Mouse (Mus musculus) liver, embryonic 15.5 days (tissue): ENCODE results near the gene Atraid. TPM values are rescaled to one million over a fixed set of nuclear protein-coding genes. Genes with fewer than 3 reads are reported as not detected.

Experiments used
- ATAC-seq: fragments of 200-750 bp; cut with Nextera tagmentation; 2 replicates; pipeline ENCODE4 v1.8.0; 2017; ENCODE audit warnings: moderate number of reproducible peaks, mild to moderate bottlenecking, moderate library complexity; ENCODE audit not compliant: insufficient read depth
- H3K27ac ChIP-seq: fragments of 300-500 bp; sonication (generic); replicated peaks from 2 replicates; pipeline ENCODE4 v1.5.1; 2015; ENCODE audit warnings: mild to moderate bottlenecking, inconsistent platforms
- H3K27me3 ChIP-seq: fragments of 300-500 bp; sonication (generic); 2 replicates; pipeline ENCODE4 v1.6.1; 2015; ENCODE audit warnings: mild to moderate bottlenecking, inconsistent platforms
- H3K36me3 ChIP-seq: fragments of 300-500 bp; sonication (generic); replicated peaks from 2 replicates; pipeline ENCODE4 v1.6.1; 2015; ENCODE audit warnings: moderate library complexity, mild to moderate bottlenecking, inconsistent platforms
- H3K4me1 ChIP-seq: fragments of 300-500 bp; sonication (generic); replicated peaks from 2 replicates; pipeline ENCODE4 v1.6.1; 2015; ENCODE audit warnings: inconsistent platforms
- H3K4me2 ChIP-seq: fragments of 300-500 bp; sonication (generic); 2 replicates; pipeline ENCODE4 v1.6.1; 2015; ENCODE audit warnings: moderate library complexity, mild to moderate bottlenecking, inconsistent platforms
- H3K4me3 ChIP-seq: fragments of 300-500 bp; sonication (generic); replicated peaks from 2 replicates; pipeline ENCODE4 v1.5.1; 2015; ENCODE audit warnings: mild to moderate bottlenecking, inconsistent platforms
- H3K9ac ChIP-seq: fragments of 300-500 bp; sonication (generic); 2 replicates; pipeline ENCODE4 v1.6.1; 2015; ENCODE audit warnings: moderate library complexity, mild to moderate bottlenecking, inconsistent platforms
- H3K9me3 ChIP-seq: fragments of 300-500 bp; sonication (generic); replicated peaks from 2 replicates; pipeline ENCODE4 v1.6.1; 2016; ENCODE audit warnings: inconsistent platforms
- WGBS: fragments of 180-500 bp; shearing (Covaris S2); methylation state at CpG from one replicate; pipeline ENCODE4 v1.1.7; 2015; ENCODE audit warnings: mixed read lengths; ENCODE audit not compliant: insufficient replicate concordance; 5-methylcytosine and 5-hydroxymethylcytosine counted together
- polyA plus RNA-seq: library from polyadenylated mRNA; unstranded; fragments of >200 nt; fragmentation: Nextera tagmentation; extraction: Ambion mirVana; gene quantifications from 2 replicates; pipeline ENCODE4 v1.2.1, GENCODE M21; 2015

Atraid gene
- polyA plus RNA-seq, 1 experiment from 2014 or later: 55.8 TPM

DNA sequence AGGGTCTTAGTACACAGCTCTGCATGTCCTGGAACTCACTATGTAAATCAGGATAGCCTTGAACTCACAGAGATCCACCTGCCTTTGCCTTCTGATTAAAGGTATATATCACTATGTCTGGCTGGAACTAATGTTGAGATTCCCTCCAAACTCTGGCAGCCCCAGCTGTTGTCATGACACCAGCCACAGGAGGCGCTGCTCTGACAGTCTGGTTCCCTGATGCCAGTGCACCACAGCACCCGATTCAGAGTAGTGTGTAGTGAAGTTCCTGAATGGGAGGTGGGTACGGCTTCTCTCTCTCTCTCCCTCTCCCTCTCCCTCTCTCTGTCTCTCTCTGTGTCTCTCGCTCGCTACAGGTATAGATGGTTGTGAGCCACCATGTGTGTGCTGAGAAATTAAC lies 34.2 kb downstream of the Atraid start:
- ATAC-seq: no peak
- H3K27ac ChIP-seq: no peak overlapping the region
- H3K9me3 ChIP-seq: no peaks in the 10 kb centered on the region
- H3K9ac ChIP-seq: no peak overlapping the region
- no peak overlapping the region for H3K4me3 ChIP-seq
- peaks cover 8% of the 10 kb centered on the region; the same call in 1 of the 2 replicates for H3K4me1 ChIP-seq
- H3K27me3 ChIP-seq: peaks cover 25% of the 10 kb centered on the region; the same call in 1 of the 2 replicates
- peaks cover 14% of the 10 kb centered on the region for H3K36me3 ChIP-seq
- no peak overlapping the region; the same call in 1 of the 2 replicates for H3K4me2 ChIP-seq
- 9% methylated on average over 5 of the region's 5 CpGs for WGBS

- Histone ChIP-seq H3K27me3 (peaks cover 32% of the 10 kb centered on the region), H3K9ac (no peak overlapping the region), H3K4me3 (no peak overlapping the region), H3K36me3 (peaks cover 7% of the 10 kb centered on the region), H3K4me2 (no peak overlapping the region; the same call in 1 of the 2 replicates), H3K27ac (no peak overlapping the region), H3K4me1 (peaks cover 8% of the 10 kb centered on the region; the same call in 1 of the 2 replicates), H3K9me3 (no peaks in the 10 kb centered on the region)
- no peak for ATAC-seq
- WGBS: 18% methylated on average over 12 of the region's 12 CpGs
Observed at GRCm38 (mm10) chr5:31082935-31083625, 35.0 kb downstream of the Atraid start.

- Histone ChIP-seq H3K4me1 (peaks cover 8% of the 10 kb centered on the region; the same call in 1 of the 2 replicates), H3K9me3 (no peaks in the 10 kb centered on the region), H3K4me2 (no peak overlapping the region), H3K9ac (no peak overlapping the region), H3K4me3 (no peak overlapping the region), H3K27ac (no peak overlapping the region), H3K27me3 (peaks cover 40% of the 10 kb centered on the region), H3K36me3 (no peaks in the 10 kb centered on the region)
- no peak for ATAC-seq
- WGBS: 26% methylated on average over 8 of the region's 8 CpGs
Observed at GRCm38 (mm10) chr5:31083949-31084348, 35.8 kb downstream of the Atraid start.

- no peak for ATAC-seq
- Histone ChIP-seq H3K4me3 (no peak overlapping the region), H3K4me2 (no peak overlapping the region), H3K27ac (no peak overlapping the region), H3K9me3 (no peaks in the 10 kb centered on the region), H3K36me3 (no peaks in the 10 kb centered on the region), H3K9ac (no peak overlapping the region), H3K27me3 (peaks cover 67% of the 10 kb centered on the region), H3K4me1 (peaks cover 8% of the 10 kb centered on the region; the same call in 1 of the 2 replicates)
- WGBS: 32% methylated on average over 7 of the region's 7 CpGs
Observed at GRCm38 (mm10) chr5:31086606-31087005, 38.5 kb downstream of the Atraid start.

- no peak overlapping the region for H3K4me3 ChIP-seq
- no peak overlapping the region for H3K27ac ChIP-seq
- H3K4me2 ChIP-seq: no peak overlapping the region
- H3K9me3 ChIP-seq: no peaks in the 10 kb centered on the region
- no peak overlapping the region for H3K9ac ChIP-seq
- no peaks in the 10 kb centered on the region for H3K36me3 ChIP-seq
- 71% methylated on average over 2 of the region's 2 CpGs for WGBS
- peaks cover 72% of the 10 kb centered on the region for H3K27me3 ChIP-seq
- ATAC-seq: no peak
- H3K4me1 ChIP-seq: peaks cover 8% of the 10 kb centered on the region; the same call in 1 of the 2 replicates
Observed at GRCm38 (mm10) chr5:31087131-31087530, 39.0 kb downstream of the Atraid start.

- Histone ChIP-seq H3K4me3 (peak overlapping the region; percentile 44), H3K27ac (no peak overlapping the region), H3K4me2 (peak overlapping the region; percentile 65), H3K27me3 (peaks cover 99% of the 10 kb centered on the region), H3K36me3 (no peaks in the 10 kb centered on the region), H3K4me1 (peaks cover 19% of the 10 kb centered on the region), H3K9me3 (no peaks in the 10 kb centered on the region), H3K9ac (no peak overlapping the region)
- no peak for ATAC-seq
- 4% methylated on average over 53 of the region's 53 CpGs for WGBS
Observed at GRCm38 (mm10) chr5:31092231-31092975, 44.3 kb downstream of the Atraid start.

DNA sequence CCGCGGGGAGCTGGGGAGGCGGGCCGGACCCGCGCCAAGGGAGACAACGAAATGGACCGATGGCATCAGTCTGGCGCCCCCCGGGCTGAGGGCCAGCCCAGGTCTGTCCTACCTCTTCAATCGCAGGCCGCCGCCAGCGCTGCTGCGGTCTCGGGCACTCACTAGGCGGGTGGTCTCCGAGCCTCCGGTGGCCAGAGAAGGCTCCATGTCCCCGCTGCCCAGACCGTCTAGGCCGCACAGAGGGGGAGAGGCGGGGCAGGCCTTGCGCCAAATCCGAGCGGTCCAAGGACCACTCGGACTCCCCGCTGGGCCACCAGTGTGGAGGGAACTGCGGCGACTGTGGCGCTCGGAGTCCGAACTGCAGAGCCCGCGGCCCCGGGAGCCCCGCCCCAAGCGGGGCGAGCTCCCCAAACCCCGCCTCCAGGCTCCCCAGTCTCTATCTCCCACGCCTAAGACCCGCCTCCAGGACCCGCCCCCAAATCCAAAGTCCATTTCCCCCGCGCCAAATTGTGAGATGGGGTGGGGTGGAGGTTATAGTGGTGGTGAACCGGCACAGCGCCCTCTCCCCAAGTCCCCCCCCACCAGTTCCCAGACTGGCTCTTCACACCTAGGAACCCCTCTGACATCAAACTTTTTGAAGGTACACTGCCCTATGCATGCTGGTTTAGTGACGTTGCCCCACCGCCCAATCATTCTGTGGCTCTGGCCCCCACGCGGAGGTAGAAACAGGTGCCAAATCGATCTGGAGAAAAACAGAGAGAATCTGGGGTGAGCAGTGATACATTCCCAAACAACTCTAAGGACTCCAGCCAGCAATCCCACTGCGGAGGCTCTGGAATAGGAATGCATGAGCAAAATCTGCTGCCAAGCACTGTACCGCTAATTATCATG lies 45.3 kb downstream of the Atraid start:
- H3K27ac ChIP-seq: no peak overlapping the region
- ATAC-seq: peak; percentile 42; the same call in 1 of the 2 replicates
- no peaks in the 10 kb centered on the region for H3K36me3 ChIP-seq
- H3K27me3 ChIP-seq: peaks cover 99% of the 10 kb centered on the region
- no peaks in the 10 kb centered on the region for H3K9me3 ChIP-seq
- H3K4me1 ChIP-seq: peaks cover 19% of the 10 kb centered on the region
- no peak overlapping the region; the same call in 1 of the 2 replicates for H3K9ac ChIP-seq
- H3K4me2 ChIP-seq: peak overlapping the region; percentile 65
- 2% methylated on average over 54 of the region's 54 CpGs for WGBS
- H3K4me3 ChIP-seq: peak overlapping the region; percentile 44

DNA sequence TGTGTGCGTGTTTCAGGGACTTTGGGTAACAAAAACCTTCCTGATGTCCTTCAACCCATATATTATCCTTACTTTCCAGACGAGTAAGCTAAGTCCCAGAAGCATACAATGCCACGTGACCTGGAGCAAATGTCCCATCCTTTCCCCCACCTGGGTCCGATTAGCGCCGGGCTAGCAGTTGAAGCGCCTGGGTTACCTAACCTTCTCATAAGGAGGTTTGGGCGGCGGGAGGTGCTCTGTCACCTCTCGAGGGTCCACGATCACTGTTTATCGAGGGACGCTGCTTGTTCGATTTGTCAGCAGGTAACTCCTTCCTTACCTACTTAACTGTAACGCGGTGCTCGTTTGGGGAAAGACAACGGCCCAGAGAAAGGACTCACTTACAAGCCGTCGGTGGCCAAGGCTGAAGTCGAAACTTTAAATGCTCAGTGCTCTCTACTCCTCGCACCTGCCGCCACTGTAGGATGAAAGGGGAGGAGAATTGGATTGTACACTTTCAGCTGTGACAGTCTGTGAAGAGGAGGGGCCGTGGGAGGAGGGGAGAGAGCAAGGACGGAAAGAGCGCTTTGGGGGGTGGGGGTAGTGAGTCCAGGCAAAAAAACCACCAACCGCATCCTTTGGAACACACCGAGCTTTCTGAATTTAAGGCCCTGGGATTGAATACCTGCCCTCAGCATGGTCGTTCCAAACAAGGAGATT lies 46.1 kb downstream of the Atraid start:
- ATAC-seq: no peak
- H3K9me3 ChIP-seq: no peaks in the 10 kb centered on the region
- WGBS: 2% methylated on average over 29 of the region's 29 CpGs
- no peak overlapping the region for H3K27ac ChIP-seq
- H3K4me2 ChIP-seq: peak overlapping the region; percentile 65
- no peak overlapping the region for H3K9ac ChIP-seq
- H3K27me3 ChIP-seq: peaks cover 99% of the 10 kb centered on the region
- no peaks in the 10 kb centered on the region for H3K36me3 ChIP-seq
- H3K4me1 ChIP-seq: peaks cover 19% of the 10 kb centered on the region
- peak overlapping the region; percentile 44 for H3K4me3 ChIP-seq

DNA sequence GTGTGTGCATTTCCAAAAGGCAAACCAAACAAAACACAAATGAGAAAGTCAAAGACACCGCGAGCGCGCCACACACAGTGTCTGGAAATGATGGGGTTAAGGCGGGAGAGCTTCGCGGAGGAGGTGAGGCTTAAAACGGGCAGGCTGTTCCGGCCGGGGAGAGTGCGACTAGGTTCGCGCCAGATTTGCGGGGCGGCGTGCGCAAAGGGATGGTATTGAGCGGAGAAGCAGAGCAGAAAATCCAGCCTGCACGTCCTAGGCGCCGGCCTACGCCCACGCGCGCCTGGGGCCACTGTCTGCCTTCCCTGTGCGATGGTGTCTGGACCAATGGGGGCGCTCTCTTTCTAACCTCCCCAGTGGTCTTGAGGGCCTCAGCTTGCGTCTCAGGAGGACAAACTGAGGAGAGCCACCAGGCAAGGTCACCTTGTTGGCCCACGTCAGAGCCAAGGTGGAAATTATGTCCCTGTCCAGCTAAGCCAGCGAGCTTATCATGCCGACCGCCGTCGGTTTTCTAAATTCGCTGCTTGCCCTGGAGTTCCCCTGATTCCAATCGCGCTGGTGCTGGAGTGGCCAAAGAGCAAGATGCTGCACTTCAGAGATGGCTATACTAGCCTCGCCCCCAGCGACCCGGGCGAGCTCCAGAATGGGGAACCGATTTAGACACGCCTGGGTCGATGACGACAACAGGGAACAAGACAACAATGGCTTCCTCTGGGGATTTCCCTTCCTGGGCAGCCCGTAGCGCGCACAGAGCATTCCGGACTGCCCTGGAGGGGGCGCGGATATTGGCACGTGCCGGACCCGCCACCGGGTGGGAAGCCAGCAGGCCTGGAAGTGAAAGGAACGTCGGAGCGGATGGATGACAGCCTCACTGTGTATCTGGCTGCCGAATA lies 46.9 kb downstream of the Atraid start:
- no peak for ATAC-seq
- Histone ChIP-seq H3K9me3 (no peaks in the 10 kb centered on the region), H3K4me3 (peak overlapping the region; percentile 44), H3K9ac (no peak overlapping the region), H3K27me3 (peaks cover 99% of the 10 kb centered on the region), H3K4me1 (peaks cover 19% of the 10 kb centered on the region), H3K27ac (no peak overlapping the region), H3K4me2 (peak overlapping the region; percentile 65), H3K36me3 (no peaks in the 10 kb centered on the region)
- under 1% methylated on average over 59 of the region's 59 CpGs for WGBS
